Mouse (Mus musculus): ENCODE measurements at regions not wholly inside any gene's neighbourhood (a gene's known extent, or its start where the extent isn't known, plus 50 kb on each side); places are given as distances from the start of the nearest gene placed in this dataset.

DNA sequence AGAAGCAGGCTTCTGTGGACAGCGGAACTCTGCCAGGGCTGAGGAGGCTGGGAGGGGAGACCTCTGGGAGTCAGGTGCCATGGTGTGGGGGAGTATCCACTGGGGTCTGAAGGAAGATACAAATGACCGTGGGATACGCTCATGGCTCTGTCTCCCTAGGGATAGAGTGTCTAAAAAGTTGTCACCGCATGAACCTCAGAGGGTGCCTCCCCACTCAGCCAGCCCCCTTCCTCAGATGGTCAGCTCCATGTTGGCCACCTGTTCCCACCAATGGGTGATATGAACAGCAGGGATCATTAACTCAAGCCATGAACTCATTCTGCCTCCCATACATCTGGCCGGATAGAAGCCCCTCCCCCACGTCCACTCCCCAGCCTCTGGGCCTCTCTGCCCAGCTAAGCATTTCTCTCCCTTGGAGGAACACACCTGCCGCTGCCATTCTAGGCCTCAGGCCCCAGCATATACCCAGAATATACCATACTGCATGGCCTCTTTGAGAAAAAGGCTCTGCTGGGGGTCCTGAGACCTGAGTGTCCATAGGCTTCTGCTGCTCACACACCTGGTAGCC, 134.1 kb upstream of the Lhx1 start:
- TF ChIP-seq CTCF (IDR thresholded peaks at IDR 0.05; ENCODE audit: control insufficient read depth, insufficient read depth, insufficient read length) (no peak), MAX (IDR thresholded peaks at IDR 0.05) (no peak), CEBPB (IDR thresholded peaks at IDR 0.05; ENCODE audit: low read depth) (no peak), MYOG (IDR thresholded peaks at IDR 0.05; ENCODE audit: control insufficient read depth, extremely low read depth, insufficient read length) (no peak), USF1 (IDR thresholded peaks at IDR 0.05; ENCODE audit: low read depth) (no peak), MYOD1 (IDR thresholded peaks at IDR 0.05; ENCODE audit: control insufficient read depth, insufficient read length, low read depth) (no peak)

Data from C2C12 (cell line).